Mouse (Mus musculus): Measurements from ENCODE around the gene L3mbtl4.

Gene L3mbtl4

DNA sequence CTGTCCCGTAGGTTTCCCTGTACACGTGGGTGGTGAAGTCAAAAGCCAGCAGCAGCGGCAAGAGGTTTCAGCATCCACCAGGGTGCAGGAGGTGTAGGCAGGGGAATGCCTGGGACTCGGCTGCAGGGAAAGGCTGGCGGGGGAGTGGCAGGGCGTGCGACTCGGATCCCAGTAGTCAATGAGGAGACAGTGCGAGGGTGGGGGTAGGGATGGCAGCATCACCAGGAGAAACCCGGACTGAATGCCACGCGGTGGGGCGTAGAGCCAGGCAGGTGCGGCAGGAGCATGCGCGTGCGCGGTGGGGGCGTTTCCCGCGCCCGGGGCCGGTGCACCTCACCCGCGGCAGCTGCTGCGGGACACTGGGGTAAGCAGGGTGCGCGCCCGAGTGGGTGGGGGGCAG is at the start of gene L3mbtl4:
L3mbtl4 (plus strand) TSS at position 271 of the 400 bp plus-strand sequence.
- in situ Hi-C loops (cut with MboI, MseI): no loop called here

DNA sequence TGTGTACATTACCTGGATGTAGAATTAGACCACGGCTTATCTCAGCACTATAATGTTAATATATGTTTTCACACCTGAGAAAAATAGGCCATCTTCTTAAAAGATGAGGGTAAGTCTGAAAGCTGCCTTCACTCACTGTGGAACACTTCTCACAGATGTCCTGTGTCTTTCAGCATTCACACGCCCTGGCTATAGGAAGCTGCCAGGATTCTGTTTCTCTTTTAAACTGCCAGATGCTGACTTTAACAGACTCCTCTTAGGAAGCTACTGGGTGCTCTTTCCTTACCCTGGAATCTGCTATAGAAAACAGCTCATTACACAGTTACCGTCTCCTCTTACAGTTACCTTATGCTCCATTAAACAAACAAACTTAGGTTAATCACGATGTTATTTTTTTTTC is 43.1 kb upstream of the L3mbtl4 start:
- in situ Hi-C loops (cut with MboI, MseI): no loop called here

DNA sequence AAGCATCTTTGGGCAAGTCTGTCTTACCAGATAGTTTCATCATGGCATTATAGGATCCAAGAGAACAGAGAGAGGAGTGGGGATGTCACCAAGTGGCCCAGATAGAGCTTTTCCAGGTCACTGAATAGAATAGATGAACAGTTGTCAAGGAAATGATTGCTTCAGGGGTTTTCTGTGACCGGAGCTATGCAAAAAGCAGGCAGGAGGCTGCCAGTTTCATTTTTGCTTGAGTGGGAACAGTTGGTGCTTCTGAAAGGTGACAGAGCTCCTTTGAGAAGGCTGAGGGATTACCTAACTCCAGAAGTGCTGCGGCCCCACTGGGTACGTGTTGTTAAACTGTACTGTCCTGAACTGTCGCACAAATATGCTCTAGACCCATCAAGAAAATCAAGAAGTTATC is 38.2 kb upstream of the L3mbtl4 start:
- in situ Hi-C loops (cut with MboI, MseI): no loop called here

DNA sequence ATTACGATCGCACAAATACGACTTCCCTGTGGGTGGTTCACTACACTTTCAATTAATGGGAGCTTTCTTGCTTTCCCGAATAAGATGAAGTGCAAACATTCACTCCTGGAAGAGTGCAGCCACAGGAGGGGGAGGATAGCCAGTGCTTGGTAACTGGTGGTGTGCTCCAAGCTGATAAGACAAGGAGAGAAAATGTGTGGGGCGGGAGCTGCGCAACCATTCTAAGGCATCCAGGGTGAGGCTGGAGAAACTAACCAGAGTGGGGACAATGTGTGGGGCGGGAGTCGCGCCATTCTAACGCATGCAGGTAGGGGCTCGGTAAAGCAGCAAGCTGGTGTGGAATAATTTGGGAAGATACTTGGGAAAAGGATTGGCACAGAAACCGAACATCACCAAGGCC is 36.6 kb upstream of the L3mbtl4 start:
- in situ Hi-C loops (cut with MboI, MseI): no loop called here

DNA sequence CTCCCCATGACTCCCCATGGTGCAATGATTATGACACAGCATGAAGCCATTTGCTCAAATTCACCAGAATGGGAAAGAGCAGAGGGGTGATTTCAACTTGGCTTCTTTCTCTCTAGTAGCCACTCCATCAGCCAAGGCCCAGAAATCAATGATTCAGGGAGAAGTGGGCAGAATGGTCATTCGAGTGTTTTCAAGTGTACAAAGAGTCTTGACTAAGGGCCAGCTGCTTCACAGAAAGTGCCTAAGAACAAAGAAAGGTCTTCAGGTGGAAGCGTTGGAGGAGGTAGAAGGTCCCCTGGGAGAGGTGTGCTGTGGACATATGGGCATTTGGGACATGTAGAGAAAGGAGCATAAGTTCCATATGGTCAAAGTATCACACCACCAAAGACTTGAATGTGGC is 33.4 kb upstream of the L3mbtl4 start:
- in situ Hi-C loops (cut with MboI, MseI): no loop called here

DNA sequence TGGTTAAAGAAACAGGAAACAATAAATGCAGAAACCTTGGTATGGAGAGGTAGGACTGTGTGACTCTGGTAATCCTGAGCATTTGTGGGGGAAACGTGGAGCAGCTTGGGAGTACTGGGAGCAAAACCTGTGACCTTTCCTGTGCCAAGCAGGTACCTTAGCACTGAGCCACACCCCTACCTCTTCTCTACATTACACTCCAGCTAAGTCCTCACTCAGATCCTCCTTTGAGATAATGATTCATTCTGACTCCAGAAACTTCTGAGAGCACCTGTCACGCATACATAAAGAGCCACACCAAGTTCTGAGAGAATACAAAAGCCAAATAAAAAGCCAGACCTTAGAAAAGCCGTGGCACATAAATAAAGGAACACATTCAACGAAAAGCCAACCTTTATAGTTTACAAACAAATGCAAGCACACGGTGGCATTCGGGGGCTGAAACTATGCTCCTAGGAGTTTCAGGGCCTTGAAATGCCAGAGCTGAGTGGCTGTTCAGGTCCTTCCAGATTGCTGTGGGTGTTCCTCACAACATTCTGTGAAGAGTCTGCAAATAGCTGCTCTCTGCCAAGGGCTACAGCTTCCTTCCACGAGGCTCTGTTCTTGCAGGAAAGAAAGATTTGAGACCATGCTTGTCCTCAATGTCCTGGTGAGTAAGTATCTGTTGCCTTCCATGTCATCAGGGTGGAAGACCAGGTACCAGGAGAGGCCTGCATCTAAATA is 8.6 kb upstream of the L3mbtl4 start:
- in situ Hi-C loops (cut with MboI, MseI): no loop called here

DNA sequence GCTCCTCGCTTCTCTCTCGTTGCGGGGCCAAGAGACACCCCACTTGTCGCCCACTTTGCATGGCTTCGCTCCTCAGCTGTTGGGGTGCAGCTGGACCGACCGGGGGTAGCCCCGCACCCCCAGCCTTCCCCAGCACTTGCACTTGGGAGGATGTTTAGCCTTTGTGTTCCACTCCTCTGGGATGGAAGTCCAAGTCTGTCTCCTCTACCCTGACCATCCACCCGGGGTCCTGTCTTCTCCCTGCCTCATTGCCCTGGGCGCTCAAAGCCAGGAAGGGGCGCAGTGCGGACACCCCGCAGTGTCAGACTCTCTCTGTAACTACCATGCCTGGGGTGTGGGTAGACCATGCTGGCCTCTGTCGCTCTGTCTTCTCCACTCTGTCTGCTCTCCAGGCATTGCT is 357 bp downstream of the L3mbtl4 start:
- in situ Hi-C loops (cut with MboI, MseI): no loop called here

DNA sequence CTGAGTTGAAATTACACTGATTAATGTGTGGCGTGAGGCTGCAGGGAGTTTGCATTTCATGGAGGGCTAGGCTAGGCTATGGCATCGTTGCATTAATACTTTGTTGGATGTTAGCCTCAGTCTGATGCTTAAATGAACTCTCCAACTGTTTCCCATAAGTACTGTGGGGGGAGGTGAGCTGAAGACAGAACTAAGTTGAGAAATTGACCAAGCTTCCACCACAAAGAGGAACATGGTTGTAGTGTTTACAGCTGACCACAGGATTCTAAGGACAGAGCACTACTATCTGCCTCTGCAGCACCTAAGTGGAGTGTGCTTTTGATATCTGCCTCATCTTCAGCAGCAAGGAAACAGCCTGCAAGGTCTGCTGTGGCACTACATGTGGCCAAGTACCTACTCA is 1.5 kb downstream of the L3mbtl4 start:
- in situ Hi-C loops (cut with MboI, MseI): no loop called here

DNA sequence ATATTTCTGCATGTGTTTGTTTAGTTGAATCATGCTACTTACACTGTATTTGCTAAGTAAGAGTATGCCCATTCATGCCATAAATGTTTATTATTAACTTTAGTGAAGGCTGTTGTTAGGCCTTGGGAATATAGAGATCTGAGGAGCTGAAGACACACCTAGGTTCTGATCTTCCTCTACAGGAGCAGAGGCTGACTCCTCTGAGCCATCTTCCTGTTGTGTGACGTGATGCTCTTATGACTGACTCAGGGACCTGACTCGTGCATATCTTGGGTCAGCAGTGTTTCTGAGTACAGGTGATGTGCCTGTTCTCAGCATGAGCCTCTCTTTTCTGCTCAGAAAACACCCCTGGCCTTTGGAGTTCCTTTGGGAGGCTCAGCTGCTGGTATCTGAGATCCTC is 7.3 kb downstream of the L3mbtl4 start:
- in situ Hi-C loops (cut with MboI, MseI): no loop called here

DNA sequence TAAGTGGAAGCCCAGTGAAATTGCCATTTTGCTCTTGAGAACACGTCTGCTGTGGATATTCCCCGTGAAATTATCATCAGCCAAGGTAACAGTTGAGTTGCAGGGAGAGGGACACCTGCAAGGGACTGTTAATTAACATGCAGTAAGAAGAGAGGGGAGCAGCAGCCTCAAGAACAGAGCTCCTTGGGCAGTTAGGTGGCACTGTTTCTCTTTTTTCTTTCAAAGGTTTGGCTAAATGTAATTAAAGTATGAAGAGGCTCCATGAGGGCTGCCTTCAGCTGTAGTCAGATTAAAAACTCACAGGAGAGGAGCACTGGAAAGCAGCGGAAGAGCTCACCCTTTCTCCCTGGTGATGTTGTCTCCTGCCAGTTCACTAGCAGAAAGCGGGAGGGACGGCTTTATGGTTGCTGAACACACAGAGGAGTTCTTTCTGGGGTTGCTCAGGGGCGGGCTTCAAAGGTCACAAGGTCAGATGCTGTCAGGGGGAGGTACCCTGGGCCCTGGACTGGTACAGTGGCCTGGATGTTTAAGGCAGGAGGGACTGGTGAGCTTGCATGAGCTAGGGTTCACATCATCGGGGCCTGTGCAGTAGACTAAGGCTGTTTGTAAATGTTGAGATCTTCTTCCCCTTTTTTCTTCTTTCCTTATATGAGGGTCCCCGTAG is 11.7 kb downstream of the L3mbtl4 start:
- in situ Hi-C loops (cut with MboI, MseI): no loop called here

DNA sequence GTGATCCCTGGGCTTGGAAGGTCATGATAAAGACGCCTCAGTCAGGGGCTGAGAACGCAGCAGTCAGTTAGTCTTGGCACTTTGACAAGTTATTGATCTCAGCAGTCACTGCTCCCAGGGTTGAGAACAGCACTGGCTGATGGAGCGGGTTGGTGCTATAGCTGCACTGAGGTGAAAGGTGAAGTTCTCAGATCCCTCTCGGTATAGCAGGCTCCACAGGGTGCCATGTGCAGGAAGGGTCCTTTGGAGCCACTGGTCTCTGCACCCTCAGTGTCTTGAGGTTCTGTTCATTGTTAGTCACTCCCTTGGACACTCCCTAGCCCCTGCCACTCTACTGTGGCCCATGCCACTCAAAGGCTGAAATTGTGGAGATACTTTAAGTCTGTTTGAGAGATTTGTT is 14.5 kb downstream of the L3mbtl4 start:
- in situ Hi-C loops (cut with MboI, MseI): no loop called here

DNA sequence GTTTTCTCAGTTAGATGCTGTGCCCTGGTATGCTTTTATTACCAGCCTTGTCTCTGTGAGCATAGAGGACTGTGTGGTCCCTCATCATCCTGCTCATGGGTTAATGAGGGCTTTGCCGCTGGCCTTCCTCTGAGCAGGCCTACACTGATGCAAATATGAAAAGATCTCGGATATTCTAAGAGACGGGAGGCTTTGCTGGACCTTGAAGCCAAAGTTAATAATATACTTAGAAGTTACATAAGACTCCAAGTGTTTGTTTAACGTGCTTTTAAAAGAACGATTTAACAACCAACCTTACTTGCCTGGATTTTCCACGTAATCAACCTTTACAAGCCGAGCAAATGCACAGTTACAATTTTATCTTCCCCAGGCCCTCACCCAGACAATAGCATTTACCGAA is 15.1 kb downstream of the L3mbtl4 start:
- in situ Hi-C loops (cut with MboI, MseI): no loop called here

DNA sequence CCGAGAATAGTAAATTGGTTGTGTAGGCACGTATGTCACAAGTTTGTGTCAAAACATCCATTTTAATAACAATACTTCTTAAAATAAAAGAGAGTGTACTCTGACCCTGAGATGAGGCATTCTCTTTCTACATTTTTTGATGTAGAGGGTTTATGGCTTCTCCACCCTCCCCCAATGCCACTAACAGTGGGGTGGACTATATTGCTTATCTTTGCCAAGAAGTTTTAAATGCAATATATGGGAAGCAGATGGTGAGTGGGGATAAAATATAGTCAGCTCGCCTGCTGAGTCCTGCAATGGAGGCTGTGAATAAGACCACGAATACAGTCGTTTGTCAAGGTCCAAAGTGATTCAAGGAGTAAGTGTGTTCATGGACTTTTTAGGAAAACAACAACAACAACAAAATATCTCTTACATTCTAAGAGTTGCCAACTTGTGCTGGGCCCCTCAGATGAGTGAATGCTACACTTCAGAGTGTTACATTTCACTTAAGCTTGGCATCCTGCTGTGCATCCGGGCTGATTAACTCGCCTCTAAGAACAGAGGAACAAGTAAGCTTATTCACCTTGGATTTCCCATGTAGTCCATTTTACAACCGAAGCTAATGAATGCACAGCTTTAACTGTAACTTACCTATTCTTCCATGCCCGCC is 18.2 kb downstream of the L3mbtl4 start:
- in situ Hi-C loops (cut with MboI, MseI): no loop called here

DNA sequence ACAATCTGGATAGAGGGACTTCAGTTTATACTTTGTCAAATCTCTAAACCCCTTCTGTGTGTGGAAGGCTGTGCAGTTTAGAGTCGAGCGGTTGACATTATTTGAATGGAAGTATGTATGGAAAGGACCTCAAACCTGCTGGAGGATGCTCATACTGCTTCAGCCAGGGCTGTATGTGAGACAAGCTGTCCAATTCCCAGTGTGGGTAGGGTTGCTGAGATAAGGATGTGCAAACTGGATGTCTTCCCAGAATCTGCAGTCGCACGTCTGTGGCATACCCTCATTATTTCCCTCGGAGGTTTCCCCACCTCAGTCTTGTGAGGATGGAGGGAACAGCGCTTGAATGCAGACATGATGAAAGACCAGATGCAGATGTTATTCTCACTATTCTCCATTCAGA is 34.8 kb downstream of the L3mbtl4 start:
- in situ Hi-C loops (cut with MboI, MseI): no loop called here

DNA sequence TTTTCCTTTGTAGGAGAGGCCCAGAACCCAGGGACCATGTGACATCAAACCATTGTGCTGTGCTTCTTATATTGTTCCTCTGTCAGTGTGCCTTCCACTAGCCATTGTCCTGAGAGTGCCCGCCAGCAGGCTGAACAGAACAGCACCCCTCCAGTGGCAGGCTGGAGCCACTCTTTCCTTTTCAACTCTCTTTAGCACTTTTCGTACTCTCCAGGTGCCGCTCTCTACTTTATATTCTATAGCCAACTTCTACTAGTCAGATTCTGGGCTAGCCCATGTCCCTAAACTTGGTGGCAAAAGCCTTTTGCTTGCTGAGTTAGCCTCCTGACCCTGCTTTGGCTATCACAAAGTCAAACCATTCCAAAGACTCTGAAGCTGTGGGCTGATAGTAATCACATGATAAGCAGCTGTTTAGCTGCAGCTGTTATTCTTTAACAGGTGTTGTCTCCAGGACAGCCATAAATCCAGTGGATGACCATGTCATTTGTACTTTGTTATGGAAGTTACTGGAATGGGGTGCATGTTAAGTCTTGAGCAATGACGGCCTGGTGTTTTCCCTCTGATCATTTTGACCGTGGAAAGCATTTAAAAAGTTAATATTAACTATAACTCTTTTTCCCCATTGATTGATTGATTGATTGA is 38.8 kb downstream of the L3mbtl4 start:
- in situ Hi-C loops (cut with MboI, MseI): no loop called here

DNA sequence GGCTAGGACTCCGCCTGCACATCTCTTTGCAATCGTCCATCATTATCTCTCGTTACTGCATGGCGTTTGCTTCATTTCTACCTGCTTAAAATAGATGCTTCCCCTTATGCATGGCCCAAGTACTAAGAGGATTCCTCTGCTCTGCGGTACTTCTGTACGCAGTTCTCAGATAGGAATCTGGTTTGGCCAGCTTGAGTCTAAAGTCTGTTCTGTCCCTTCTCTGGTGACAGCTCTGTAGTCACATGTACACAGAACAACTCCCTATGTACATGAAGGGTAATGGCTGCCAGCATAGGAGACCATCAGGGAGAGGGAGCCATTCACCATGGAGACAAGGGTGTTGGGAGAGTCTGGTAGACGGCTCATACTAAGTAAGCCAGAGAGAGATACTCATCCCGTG is 47.3 kb downstream of the L3mbtl4 start:
- in situ Hi-C loops (cut with MboI, MseI): no loop called here

DNA sequence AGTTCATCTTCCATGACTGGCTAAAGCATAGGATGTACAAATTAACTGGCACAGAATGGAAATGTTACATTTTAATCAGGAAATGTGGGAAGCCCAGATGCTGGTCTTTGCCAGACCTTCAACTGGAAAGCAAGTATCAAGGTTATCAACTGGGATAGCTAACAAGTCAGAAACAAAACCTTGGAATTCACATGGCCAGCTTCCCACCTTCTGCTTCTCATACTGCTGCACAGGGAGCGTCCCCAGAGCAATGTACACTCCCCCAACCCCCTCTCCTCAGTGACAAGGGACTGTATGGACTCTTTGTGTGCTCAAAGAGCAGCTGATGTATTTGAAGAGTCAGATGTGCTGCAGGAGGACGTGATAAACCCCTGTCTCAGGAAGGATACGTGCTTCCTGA is 49.0 kb downstream of the L3mbtl4 start:
- in situ Hi-C loops (cut with MboI, MseI): no loop called here

DNA sequence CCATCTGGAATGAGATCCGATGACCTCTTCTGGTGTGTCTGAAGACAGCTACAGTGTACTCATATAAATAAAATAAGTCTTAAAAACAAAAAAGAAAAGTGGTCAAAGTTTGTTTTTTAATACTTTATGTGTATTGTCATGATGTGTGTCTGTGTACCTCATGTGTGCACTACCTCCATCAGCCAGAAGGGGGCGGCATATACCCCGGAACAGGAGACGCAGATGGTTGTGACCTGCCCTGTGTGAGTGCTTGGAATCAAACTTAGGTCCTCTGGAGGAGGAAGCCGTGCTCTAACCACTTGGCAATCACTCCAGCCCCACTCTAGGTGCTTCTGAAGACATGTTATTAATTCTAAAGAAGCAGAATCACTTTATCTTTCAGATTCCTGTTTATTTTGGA is 58.6 kb downstream of the L3mbtl4 start:
- in situ Hi-C loops (cut with MboI, MseI): no loop called here

DNA sequence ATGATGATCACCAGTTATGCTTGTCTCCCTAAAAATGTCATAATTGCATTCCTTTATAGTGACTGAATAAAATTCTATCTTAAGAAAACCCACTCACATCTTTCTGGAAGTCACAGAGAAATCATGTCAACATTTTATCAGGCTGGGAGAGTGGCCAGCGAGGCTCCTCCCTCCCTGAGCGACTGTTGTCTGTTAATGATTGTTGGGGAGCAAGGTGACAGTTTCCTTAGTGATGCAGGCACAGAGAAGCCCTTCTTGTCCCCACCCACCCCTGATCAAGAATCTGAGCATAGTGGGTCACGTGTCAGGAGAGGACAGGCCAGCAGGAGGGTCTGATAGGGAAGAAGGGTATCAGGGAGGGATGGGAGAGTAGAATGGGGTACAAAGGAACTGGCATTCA is 59.8 kb downstream of the L3mbtl4 start:
- in situ Hi-C loops (cut with MboI, MseI): no loop called here

DNA sequence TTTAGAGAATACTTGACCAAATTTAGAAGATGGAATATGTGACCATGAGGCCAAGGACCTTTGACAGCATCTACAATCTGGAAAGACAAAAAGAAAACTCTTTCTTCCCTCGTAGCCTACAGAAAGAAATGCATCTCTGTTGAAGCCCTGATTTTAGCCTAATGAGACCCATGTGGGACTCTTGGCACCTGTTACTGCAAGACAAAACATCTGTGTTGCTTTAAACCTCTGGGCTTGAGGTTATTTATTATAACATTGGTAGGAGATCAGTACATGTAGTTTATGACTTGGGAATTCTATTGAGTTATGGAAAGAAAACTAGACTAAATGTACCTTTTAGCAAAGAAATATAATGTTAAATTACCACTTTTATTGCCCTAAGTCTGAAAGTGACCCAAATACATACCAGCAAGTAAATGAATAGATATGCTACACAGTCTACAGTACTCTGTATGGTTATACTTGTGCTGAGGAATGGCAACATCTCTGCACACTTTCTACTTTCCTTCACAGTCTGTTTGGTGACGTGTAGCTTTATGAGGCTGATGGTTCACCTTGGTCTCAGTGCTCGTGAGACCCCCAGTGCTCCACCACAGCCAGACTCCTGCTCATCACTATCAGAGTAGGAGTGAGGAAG is 65.4 kb downstream of the L3mbtl4 start:
- in situ Hi-C loops (cut with MboI, MseI): no loop called here

DNA sequence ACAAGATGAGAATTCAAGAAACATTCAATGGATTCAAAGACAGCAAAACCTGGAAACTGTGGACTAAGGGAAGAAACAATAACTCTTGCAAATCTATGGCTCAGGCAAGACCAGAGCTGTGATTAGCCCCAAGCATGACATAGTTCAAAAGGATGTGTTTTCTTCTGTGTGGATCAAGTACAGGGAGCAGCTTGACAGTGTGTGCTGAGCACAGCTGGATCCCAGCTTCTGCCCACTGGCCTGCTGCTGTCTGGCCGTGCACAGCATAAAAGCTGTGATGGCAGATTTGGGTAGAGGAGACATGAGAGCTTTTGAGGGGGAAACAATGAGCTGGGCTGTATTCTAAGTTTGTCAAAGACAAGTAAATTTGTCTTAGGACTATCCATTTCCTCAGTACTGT is 84.1 kb downstream of the L3mbtl4 start:
- in situ Hi-C loops (cut with MboI, MseI): no loop called here

DNA sequence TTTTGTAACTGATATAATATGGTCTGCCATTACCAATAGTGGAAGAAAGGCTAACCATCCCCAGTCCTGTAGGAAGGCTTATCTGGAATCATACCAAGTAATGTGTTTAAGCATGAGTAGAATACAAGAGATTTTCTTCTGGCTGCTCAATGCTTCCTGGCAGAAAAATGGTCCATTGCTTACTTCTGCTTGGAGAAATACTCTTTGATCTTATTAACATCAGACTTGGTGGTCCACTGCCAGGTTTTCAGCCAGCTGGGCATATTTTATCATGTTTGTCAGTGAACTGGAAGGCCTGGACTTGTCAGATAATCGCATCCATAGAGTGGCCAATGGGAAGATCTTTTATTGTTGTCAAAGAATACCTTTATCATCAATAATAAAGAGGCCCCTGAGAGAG is 97.5 kb downstream of the L3mbtl4 start:
- in situ Hi-C loops (cut with MboI, MseI): no loop called here

Data from T-helper 2 cell (primary cell).